In genomic region chr6:127617258-127618025, GRCm38 (mm10) we compare ENCODE assay signal across 8 mouse cellular contexts. TPM values are rescaled to one million over a fixed set of nuclear protein-coding genes. Genes with fewer than 3 reads are reported as not detected.
DNase-seq lines count a peak whose midpoint lies in the region; ATAC-seq and TF ChIP-seq lines count a peak whose summit lies in the region.

No protein-coding gene starts in this region.

- H3K4me2 ChIP-seq in midbrain, embryonic 11.5 days: peak overlapping the region; percentile 24; the same call in 1 of the 2 replicates
- H3K4me2 ChIP-seq in midbrain, embryonic 15.5 days: no peak overlapping the region
- no peak overlapping the region for H3K4me2 ChIP-seq in forebrain, embryonic 11.5 days (ENCODE audit: low read depth, low read length, severe bottlenecking)
- 0 out of 2 replicates have a peak overlapping the region, but pooled peaks have one; percentile 27 for H3K4me2 ChIP-seq in hindbrain, postnatal 0 days (ENCODE audit: low read depth, low read length)
- peak overlapping the region; percentile 25; the same call in 1 of the 2 replicates for H3K4me2 ChIP-seq in lung, embryonic 14.5 days

- H3K36me3 ChIP-seq in midbrain, embryonic 11.5 days (ENCODE audit: control insufficient read depth, insufficient read depth, low read length): no peaks in the 10 kb centered on the region
- H3K36me3 ChIP-seq in midbrain, embryonic 15.5 days (replicated peaks): no peaks in the 10 kb centered on the region
- H3K36me3 ChIP-seq in forebrain, embryonic 11.5 days (ENCODE audit: control insufficient read depth, insufficient read depth, low read length): no peaks in the 10 kb centered on the region
- H3K36me3 ChIP-seq in hindbrain, postnatal 0 days (ENCODE audit: insufficient read depth, low read length): no peaks in the 10 kb centered on the region
- H3K36me3 ChIP-seq in lung, embryonic 14.5 days (ENCODE audit: insufficient read depth): no peaks in the 10 kb centered on the region

- TF ChIP-seq POLR2A in bone marrow, adult 2 months (IDR thresholded peaks at IDR 0.05; ENCODE audit: borderline replicate concordance, control insufficient read depth, low read depth, low read length): no peak

- TF ChIP-seq CTCF in bone marrow, adult 2 months (IDR thresholded peaks at IDR 0.05; ENCODE audit: control insufficient read depth, insufficient read depth, low read length): peak; percentile 50
- peak; percentile 88 for TF ChIP-seq CTCF in hindbrain, postnatal 0 days (IDR thresholded peaks at IDR 0.05; ENCODE audit: low read depth)
- peak; percentile 86 for TF ChIP-seq CTCF in lung, embryonic 14.5 days (IDR thresholded peaks at IDR 0.05; ENCODE audit: low read depth)

- H3K4me3 ChIP-seq in midbrain, embryonic 11.5 days (ENCODE audit: low read depth, low read length): no peak overlapping the region
- no peak overlapping the region for H3K4me3 ChIP-seq in midbrain, embryonic 15.5 days
- H3K4me3 ChIP-seq in bone marrow, adult 2 months (replicated peaks; ENCODE audit: control insufficient read depth, low read depth, low read length): no peak overlapping the region
- no peak overlapping the region for H3K4me3 ChIP-seq in forebrain, embryonic 11.5 days (ENCODE audit: low read depth, low read length)
- H3K4me3 ChIP-seq in hindbrain, postnatal 0 days (ENCODE audit: low read length): no peak overlapping the region
- no peak overlapping the region for H3K4me3 ChIP-seq in lung, embryonic 14.5 days (ENCODE audit: low read depth, low read length)

- 30% methylated on average over 10 of the region's 10 CpGs for WGBS in midbrain, embryonic 11.5 days
- WGBS in midbrain, embryonic 15.5 days: 34% methylated on average over 10 of the region's 10 CpGs
- 58% methylated on average over 10 of the region's 10 CpGs for WGBS in bone marrow, adult 2 months
- 34% methylated on average over 10 of the region's 10 CpGs for WGBS in forebrain, embryonic 11.5 days
- WGBS in hindbrain, postnatal 0 days: 31% methylated on average over 10 of the region's 10 CpGs
- WGBS in lung, embryonic 14.5 days: 32% methylated on average over 10 of the region's 10 CpGs

- peak; percentile 93 for DNase-seq in midbrain, embryonic 11.5 days (ENCODE audit: low spot score, missing footprints)
- peak; percentile 73 for DNase-seq in forebrain, embryonic 11.5 days (ENCODE audit: low spot score)
- peak; percentile 81 for DNase-seq in hindbrain, postnatal 0 days (ENCODE audit: low spot score)
- peak; percentile 83 for DNase-seq in lung, embryonic 14.5 days
- DNase-seq in retina, postnatal 1 day: peak; percentile 72

- no peaks in the 10 kb centered on the region for H3K9me3 ChIP-seq in midbrain, embryonic 11.5 days (ENCODE audit: control insufficient read depth, low read length)
- no peaks in the 10 kb centered on the region for H3K9me3 ChIP-seq in midbrain, embryonic 15.5 days
- H3K9me3 ChIP-seq in forebrain, embryonic 11.5 days (ENCODE audit: control insufficient read depth, low read length): no peaks in the 10 kb centered on the region
- H3K9me3 ChIP-seq in hindbrain, postnatal 0 days (ENCODE audit: low read length): no peaks in the 10 kb centered on the region
- no peaks in the 10 kb centered on the region for H3K9me3 ChIP-seq in lung, embryonic 14.5 days (ENCODE audit: low read depth, low read length)

- ATAC-seq in midbrain, embryonic 11.5 days (ENCODE audit: low FRiP score): no peak
- no peak for ATAC-seq in midbrain, embryonic 15.5 days (replicated peaks)
- 0 out of 2 replicates have a peak, but pooled peaks have one; percentile 39 for ATAC-seq in forebrain, embryonic 11.5 days (replicated peaks; ENCODE audit: low FRiP score)
- ATAC-seq in hindbrain, postnatal 0 days: peak; percentile 30; the same call in 1 of the 2 replicates
- no peak for ATAC-seq in lung, embryonic 14.5 days (ENCODE audit: insufficient read depth)
- no peak for ATAC-seq in erythroblast, adult 5-6 weeks (replicated peaks; ENCODE audit: low FRiP score, poor library complexity, severe bottlenecking)

- H3K4me1 ChIP-seq in midbrain, embryonic 11.5 days (ENCODE audit: control insufficient read depth, insufficient read depth, low read length): peaks cover 5% of the 10 kb centered on the region; the same call in 1 of the 2 replicates
- peaks cover 11% of the 10 kb centered on the region; the same call in 1 of the 2 replicates for H3K4me1 ChIP-seq in midbrain, embryonic 15.5 days
- no peaks in the 10 kb centered on the region for H3K4me1 ChIP-seq in bone marrow, adult 2 months (ENCODE audit: control insufficient read depth, insufficient read depth, low read length)
- no peaks in the 10 kb centered on the region for H3K4me1 ChIP-seq in forebrain, embryonic 11.5 days (replicated peaks; ENCODE audit: control insufficient read depth, insufficient read depth, low read length)
- H3K4me1 ChIP-seq in hindbrain, postnatal 0 days (ENCODE audit: insufficient read depth, low read length): 0 out of 2 replicates have a peak, but pooled peaks cover 2% of the 10 kb centered on the region
- 0 out of 2 replicates have a peak, but pooled peaks cover 3% of the 10 kb centered on the region for H3K4me1 ChIP-seq in lung, embryonic 14.5 days (ENCODE audit: insufficient read depth)

- no peak overlapping the region for H3K27ac ChIP-seq in midbrain, embryonic 11.5 days (ENCODE audit: low read depth, low read length)
- no peak overlapping the region for H3K27ac ChIP-seq in midbrain, embryonic 15.5 days
- no peak overlapping the region for H3K27ac ChIP-seq in bone marrow, adult 2 months (ENCODE audit: control insufficient read depth, insufficient read depth, low read depth, low read length, poor library complexity)
- no peak overlapping the region for H3K27ac ChIP-seq in forebrain, embryonic 11.5 days (ENCODE audit: low read depth, low read length)
- no peak overlapping the region for H3K27ac ChIP-seq in hindbrain, postnatal 0 days
- no peak overlapping the region for H3K27ac ChIP-seq in lung, embryonic 14.5 days (ENCODE audit: low read depth)

- H3K27me3 ChIP-seq in midbrain, embryonic 11.5 days (ENCODE audit: control insufficient read depth, insufficient read depth, low read length): no peaks in the 10 kb centered on the region
- H3K27me3 ChIP-seq in midbrain, embryonic 15.5 days (replicated peaks): no peaks in the 10 kb centered on the region
- no peaks in the 10 kb centered on the region for H3K27me3 ChIP-seq in forebrain, embryonic 11.5 days (ENCODE audit: control insufficient read depth, insufficient read depth, low read length)
- H3K27me3 ChIP-seq in hindbrain, postnatal 0 days (ENCODE audit: insufficient read depth, low read length): no peaks in the 10 kb centered on the region
- no peaks in the 10 kb centered on the region for H3K27me3 ChIP-seq in lung, embryonic 14.5 days (ENCODE audit: insufficient read depth, low read length)

- H3K9ac ChIP-seq in midbrain, embryonic 11.5 days (ENCODE audit: low read length): no peak overlapping the region
- no peak overlapping the region for H3K9ac ChIP-seq in midbrain, embryonic 15.5 days
- H3K9ac ChIP-seq in forebrain, embryonic 11.5 days (ENCODE audit: low read length): no peak overlapping the region
- no peak overlapping the region for H3K9ac ChIP-seq in hindbrain, postnatal 0 days (replicated peaks; ENCODE audit: low read length)
- no peak overlapping the region for H3K9ac ChIP-seq in lung, embryonic 14.5 days

RNA-seq across cellular contexts. Expression of gene Cracr2a, which starts 56.3 kb away (rescaled TPM):
- 0.34 and 0.87 TPM in 2 replicates for polyA plus RNA-seq in midbrain, embryonic 11.5 days (2014; fragmentation: Nextera tagmentation; extraction: Ambion mirVana)
- polyA plus RNA-seq in midbrain, embryonic 15.5 days (2015; fragmentation: Nextera tagmentation; extraction: Ambion mirVana): 0.11 and 0.74 TPM in 2 replicates
- polyA plus RNA-seq in bone marrow, adult 2 months (2011; ENCODE audit: insufficient read depth, insufficient read length, low replicate concordance, missing spikeins): 3.7 and 15.4 TPM in 2 replicates
- 0.99 and 1.2 TPM in 2 replicates for polyA plus RNA-seq in forebrain, embryonic 11.5 days (2014; fragmentation: Nextera tagmentation; extraction: Ambion mirVana)
- 0.47 and 0.52 TPM in 2 replicates for total RNA-seq in hindbrain, postnatal 0 days (2014; rRNA removed)
- 1.0 and 1.1 TPM in 2 replicates for polyA plus RNA-seq in hindbrain, postnatal 0 days (2015; fragmentation: Nextera tagmentation; extraction: Ambion mirVana)
- polyA plus RNA-seq in lung, embryonic 14.5 days (2014; fragmentation: Nextera tagmentation; extraction: Ambion mirVana): 2.8 and 3.8 TPM in 2 replicates
- 4.0 and 4.2 TPM in 2 replicates for total RNA-seq in erythroblast, adult 5-6 weeks (2015; ENCODE audit: low replicate concordance)
- 2.4 and 2.9 TPM in 2 replicates for total RNA-seq in erythroblast, adult 5-6 weeks (2017; ENCODE audit: low replicate concordance)

Comparison
In these comparisons a context has a peak if more than half of its experiments do, and no peak if none do; other contexts are left out.
1. H3K4me2 ChIP-seq: peak in midbrain, embryonic 11.5 days (single experiment), hindbrain, postnatal 0 days (single experiment) and lung, embryonic 14.5 days (single experiment); none in midbrain, embryonic 15.5 days (single experiment) and forebrain, embryonic 11.5 days (single experiment).
2. ATAC-seq: peak in forebrain, embryonic 11.5 days (single experiment) and hindbrain, postnatal 0 days (single experiment); none in midbrain, embryonic 11.5 days (single experiment), midbrain, embryonic 15.5 days (single experiment), lung, embryonic 14.5 days (single experiment) and erythroblast, adult 5-6 weeks (single experiment).
3. Peak in every context shown above with its lines, with median percentiles within 50 percentile points of each other: DNase-seq and CTCF ChIP-seq.